Mouse (Mus musculus): ENCODE measurements around the gene Sucnr1. TPM values are rescaled to one million over a fixed set of nuclear protein-coding genes. Genes with fewer than 3 reads are reported as not detected.

The Sucnr1 gene
- total and polyA plus RNA-seq, 3 experiments = not detected

- Histone ChIP-seq H3K9me3 (replicated peaks) (no peaks in the 10 kb centered on the region), H3K4me1 (ENCODE audit: insufficient read depth, low read depth, low read length) (no peaks in the 10 kb centered on the region), H3K36me3 (replicated peaks) (no peaks in the 10 kb centered on the region), H3K27me3 (ENCODE audit: insufficient read depth, low read length) (peaks cover 3% of the 10 kb centered on the region; the same call in 1 of the 2 replicates), H3K4me3 (ENCODE audit: low read depth, low read length) (no peak overlapping the region)
- ATAC-seq (ENCODE audit: extremely low read depth, insufficient number of reproducible peaks, low FRiP score, poor library complexity, severe bottlenecking) = no peak
- no peak for DNase-seq (ENCODE audit: low spot score)
- no peak for TF ChIP-seq GATA2 (IDR thresholded peaks at IDR 0.05; ENCODE audit: borderline replicate concordance, low read depth, low read length)
- TF ChIP-seq TAL1 (conservative IDR thresholded peaks at IDR 0.05; ENCODE audit: low read depth, low read length) = no peak
- no peak for TF ChIP-seq CTCF (IDR thresholded peaks at IDR 0.05; ENCODE audit: low read depth, low read length)
- no peak for TF ChIP-seq GATA1 (IDR thresholded peaks at IDR 0.05; ENCODE audit: borderline replicate concordance, low read length)
- no peak for TF ChIP-seq POLR2AphosphoS5 (IDR thresholded peaks at IDR 0.05; ENCODE audit: insufficient replicate concordance, low read depth, low read length)
Measured at GRCm38 (mm10) chr3:60123859-60124794, 42.5 kb downstream of the Sucnr1 start.

- no peak for ATAC-seq (ENCODE audit: extremely low read depth, insufficient number of reproducible peaks, low FRiP score, poor library complexity, severe bottlenecking)
- H3K9me3 ChIP-seq (replicated peaks) = no peaks in the 10 kb centered on the region
- TF ChIP-seq GATA1 (IDR thresholded peaks at IDR 0.05; ENCODE audit: borderline replicate concordance, low read length) (no peak), POLR2AphosphoS5 (IDR thresholded peaks at IDR 0.05; ENCODE audit: insufficient replicate concordance, low read depth, low read length) (no peak), CTCF (IDR thresholded peaks at IDR 0.05; ENCODE audit: low read depth, low read length) (no peak), GATA2 (IDR thresholded peaks at IDR 0.05; ENCODE audit: borderline replicate concordance, low read depth, low read length) (no peak), TAL1 (conservative IDR thresholded peaks at IDR 0.05; ENCODE audit: low read depth, low read length) (no peak)
- H3K4me3 ChIP-seq (ENCODE audit: low read depth, low read length) = no peak overlapping the region
- no peaks in the 10 kb centered on the region for H3K4me1 ChIP-seq (ENCODE audit: insufficient read depth, low read depth, low read length)
- no peak for DNase-seq (ENCODE audit: low spot score)
- H3K27me3 ChIP-seq (ENCODE audit: insufficient read depth, low read length) = peaks cover 3% of the 10 kb centered on the region; the same call in 1 of the 2 replicates
- H3K36me3 ChIP-seq (replicated peaks) = no peaks in the 10 kb centered on the region
Measured at GRCm38 (mm10) chr3:60126564-60126963, 44.9 kb downstream of the Sucnr1 start.

- no peaks in the 10 kb centered on the region for H3K4me1 ChIP-seq (ENCODE audit: insufficient read depth, low read depth, low read length)
- ATAC-seq (ENCODE audit: extremely low read depth, insufficient number of reproducible peaks, low FRiP score, poor library complexity, severe bottlenecking) = no peak
- peaks cover 6% of the 10 kb centered on the region; the same call in 1 of the 2 replicates for H3K27me3 ChIP-seq (ENCODE audit: insufficient read depth, low read length)
- no peaks in the 10 kb centered on the region for H3K36me3 ChIP-seq (replicated peaks)
- no peak for DNase-seq (ENCODE audit: low spot score)
- no peak overlapping the region for H3K4me3 ChIP-seq (ENCODE audit: low read depth, low read length)
- TF ChIP-seq GATA1 (IDR thresholded peaks at IDR 0.05; ENCODE audit: borderline replicate concordance, low read length) (no peak), POLR2AphosphoS5 (IDR thresholded peaks at IDR 0.05; ENCODE audit: insufficient replicate concordance, low read depth, low read length) (no peak), TAL1 (conservative IDR thresholded peaks at IDR 0.05; ENCODE audit: low read depth, low read length) (no peak), CTCF (IDR thresholded peaks at IDR 0.05; ENCODE audit: low read depth, low read length) (no peak), GATA2 (IDR thresholded peaks at IDR 0.05; ENCODE audit: borderline replicate concordance, low read depth, low read length) (no peak)
- no peaks in the 10 kb centered on the region for H3K9me3 ChIP-seq (replicated peaks)
Measured at GRCm38 (mm10) chr3:60128282-60128681, 46.6 kb downstream of the Sucnr1 start.

- no peaks in the 10 kb centered on the region for H3K9me3 ChIP-seq (replicated peaks)
- TF ChIP-seq CTCF (IDR thresholded peaks at IDR 0.05; ENCODE audit: low read depth, low read length) (no peak), GATA1 (IDR thresholded peaks at IDR 0.05; ENCODE audit: borderline replicate concordance, low read length) (no peak), TAL1 (conservative IDR thresholded peaks at IDR 0.05; ENCODE audit: low read depth, low read length) (no peak), GATA2 (IDR thresholded peaks at IDR 0.05; ENCODE audit: borderline replicate concordance, low read depth, low read length) (no peak), POLR2AphosphoS5 (IDR thresholded peaks at IDR 0.05; ENCODE audit: insufficient replicate concordance, low read depth, low read length) (no peak)
- no peak for ATAC-seq (ENCODE audit: extremely low read depth, insufficient number of reproducible peaks, low FRiP score, poor library complexity, severe bottlenecking)
Measured at GRCm38 (mm10) chr3:60135801-60136200, 54.1 kb downstream of the Sucnr1 start.

More at GRCm38 (mm10) chr3:60135801-60136200, 54.1 kb downstream of the Sucnr1 start:
- Histone ChIP-seq H3K36me3 (replicated peaks) (no peaks in the 10 kb centered on the region), H3K27me3 (ENCODE audit: insufficient read depth, low read length) (peaks cover 3% of the 10 kb centered on the region; the same call in 1 of the 2 replicates), H3K4me1 (ENCODE audit: insufficient read depth, low read depth, low read length) (no peaks in the 10 kb centered on the region), H3K4me3 (ENCODE audit: low read depth, low read length) (no peak overlapping the region)
- DNase-seq (ENCODE audit: low spot score) = no peak

Other genes starting within 250 kb of the Sucnr1 start
- gene Gm8298, start 220.8 kb upstream of the Sucnr1 start, total RNA-seq (2014; fragmentation: Nextera tagmentation) = not detected in 2 replicates
- gene Gm8298, start 220.8 kb upstream of the Sucnr1 start, total RNA-seq (2017) = 0.11 TPM in 1 of 2 replicates, not detected in the other
- gene Gm8298, start 220.8 kb upstream of the Sucnr1 start, polyA plus RNA-seq (2012) = not detected in 2 replicates
- not detected in 2 replicates for gene C130079G13Rik, start 156.7 kb upstream of the Sucnr1 start, total RNA-seq (2014; fragmentation: Nextera tagmentation)
- not detected in 2 replicates for gene C130079G13Rik, start 156.7 kb upstream of the Sucnr1 start, total RNA-seq (2017)
- gene C130079G13Rik, start 156.7 kb upstream of the Sucnr1 start, polyA plus RNA-seq (2012) = not detected in 2 replicates
- not detected in 2 replicates for gene Aadacl2, start 75.1 kb upstream of the Sucnr1 start, total RNA-seq (2014; fragmentation: Nextera tagmentation)
- gene Aadacl2, start 75.1 kb upstream of the Sucnr1 start, total RNA-seq (2017) = not detected in 2 replicates
- not detected in 2 replicates for gene Aadacl2, start 75.1 kb upstream of the Sucnr1 start, polyA plus RNA-seq (2012)
- gene Aadac, start 56.2 kb upstream of the Sucnr1 start, total RNA-seq (2014; fragmentation: Nextera tagmentation) = not detected in 2 replicates
- gene Aadac, start 56.2 kb upstream of the Sucnr1 start, total RNA-seq (2017) = not detected in 2 replicates
- gene Aadac, start 56.2 kb upstream of the Sucnr1 start, polyA plus RNA-seq (2012) = not detected in 2 replicates